Mouse (Mus musculus) heart, postnatal 0 days (tissue): ENCODE measurements around the gene Bpi.

ENCODE experiments used
- CTCF ChIP-seq: IDR thresholded peaks from 2 replicates; pipeline ENCODE4 v1.5.1; 2016; ENCODE audit warnings: antibody characterized with exemption, control low read depth, low read depth
- EP300 ChIP-seq: IDR thresholded peaks from 2 replicates; pipeline ENCODE4 v1.6.1; 2016; ENCODE audit warnings: antibody characterized with exemption, low read depth

- TF ChIP-seq EP300 (no peak), CTCF (peak; percentile 50)
Observed at GRCm38 (mm10) chr2:158225301-158225700, 32.6 kb upstream of the Bpi start.
